Mouse (Mus musculus): ENCODE measurements at regions not wholly inside any gene's neighbourhood (a gene's known extent, or its start where the extent isn't known, plus 50 kb on each side); places are given as distances from the start of the nearest gene placed in this dataset.

DNA sequence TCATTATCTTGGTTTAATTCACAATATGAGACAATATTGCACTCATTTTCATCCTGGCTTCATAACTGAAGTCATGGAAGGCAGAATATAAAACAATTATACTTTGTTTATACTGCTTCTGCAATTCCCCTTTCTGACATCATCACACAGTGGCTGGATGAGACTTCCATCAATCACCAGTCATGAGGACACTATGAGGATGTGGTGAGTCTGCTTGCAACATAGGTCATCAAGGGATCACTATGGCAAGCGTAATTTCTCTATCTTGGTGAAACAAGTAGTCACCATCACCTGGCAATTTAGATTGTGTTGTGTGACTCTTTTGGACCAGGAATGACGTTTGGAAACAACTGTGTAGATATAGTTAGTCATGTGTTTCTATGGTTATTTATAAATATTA is 134.6 kb downstream of the Hao1 start:
- ATAC-seq (replicated peaks; ENCODE audit: poor library complexity, severe bottlenecking), result peak; percentile 90

GRCm38 (mm10) chr2:134399564-134399963 is 154.6 kb downstream of the Hao1 start:
- no peak for ATAC-seq (replicated peaks; ENCODE audit: poor library complexity, severe bottlenecking)

DNA sequence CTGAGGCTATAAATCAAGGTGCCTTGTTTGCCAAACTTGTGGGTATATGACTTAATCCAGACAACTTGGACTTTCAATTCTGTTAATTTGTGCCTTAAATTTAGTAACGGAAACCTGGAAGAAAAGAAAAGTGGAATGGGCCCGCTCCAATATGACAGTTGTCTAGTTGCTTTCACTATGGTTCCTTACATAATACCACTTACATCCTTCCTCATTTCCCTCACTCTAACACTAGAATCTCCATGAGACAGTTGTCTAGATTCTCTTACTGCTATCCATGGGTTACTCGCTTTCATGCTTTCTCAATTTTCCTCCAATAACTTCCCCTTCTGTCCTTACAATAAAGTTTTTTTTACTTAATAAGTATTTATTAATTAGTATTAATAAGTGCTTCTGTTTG is 160.7 kb downstream of the Hao1 start:
- peak; percentile 99 for ATAC-seq (replicated peaks; ENCODE audit: poor library complexity, severe bottlenecking)

GRCm38 (mm10) chr2:134375116-134375515 is 179.1 kb downstream of the Hao1 start:
- ATAC-seq (replicated peaks; ENCODE audit: poor library complexity, severe bottlenecking), result no peak

DNA sequence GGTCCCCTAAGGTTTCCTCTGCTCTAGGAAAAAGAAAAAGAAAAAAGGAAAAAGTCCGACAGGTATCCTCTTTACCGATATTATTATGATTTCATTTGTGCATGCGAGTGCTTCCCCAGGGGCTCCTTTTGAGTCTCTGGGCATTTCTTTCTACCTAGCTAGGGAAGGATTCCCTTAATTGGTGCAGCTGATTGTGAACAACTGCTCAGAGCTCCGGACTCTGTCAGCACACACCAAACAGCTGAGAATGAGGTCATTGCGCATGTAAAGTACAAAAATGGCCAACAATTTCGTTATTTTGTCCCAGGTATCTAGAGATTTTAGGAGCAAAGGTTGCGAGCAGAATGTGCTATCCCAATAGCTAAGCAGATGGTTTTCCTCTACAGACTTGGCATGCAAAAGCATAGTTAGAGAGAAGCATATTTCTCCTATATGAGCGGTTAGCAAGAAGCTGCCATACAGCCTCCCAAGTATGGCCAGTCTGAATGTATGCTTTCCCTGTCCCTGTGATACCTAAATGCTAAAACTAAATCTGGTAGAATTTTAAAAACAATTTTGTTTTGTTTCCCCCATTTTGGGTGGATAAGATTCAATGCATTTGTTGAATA is 203.2 kb downstream of the Hao1 start:
- ATAC-seq (replicated peaks; ENCODE audit: poor library complexity, severe bottlenecking), result no peak

GRCm38 (mm10) chr2:134350442-134350841 is 203.7 kb downstream of the Hao1 start:
- no peak for ATAC-seq (replicated peaks; ENCODE audit: poor library complexity, severe bottlenecking)

- no peak; the same call in 1 of the 2 replicates for ATAC-seq (replicated peaks; ENCODE audit: poor library complexity, severe bottlenecking)
Observed at GRCm38 (mm10) chr2:134342515-134343140, 211.5 kb downstream of the Hao1 start.

DNA sequence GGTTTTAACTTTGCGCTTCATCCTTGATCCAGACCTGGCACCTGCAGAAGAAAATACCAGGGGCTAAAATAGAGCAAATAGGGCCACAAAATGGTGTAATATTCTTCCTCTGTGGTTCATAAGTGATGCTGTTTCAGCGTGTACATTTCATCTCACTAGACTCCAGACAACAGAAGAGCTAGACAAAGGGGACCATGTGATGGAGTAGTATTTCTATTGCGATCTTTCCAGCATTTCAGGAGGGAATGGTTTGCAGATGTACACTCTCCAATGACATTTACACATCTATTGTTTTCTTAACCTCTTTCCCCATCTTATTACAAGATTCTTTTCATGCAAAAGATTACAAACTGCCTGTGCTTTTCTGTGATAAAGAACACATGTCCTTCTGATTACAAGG is 246.1 kb downstream of the Hao1 start:
- no peak for ATAC-seq (replicated peaks; ENCODE audit: poor library complexity, severe bottlenecking)

- ATAC-seq (replicated peaks; ENCODE audit: poor library complexity, severe bottlenecking), result no peak
Observed at GRCm38 (mm10) chr2:134290126-134290691, 264.0 kb downstream of the Hao1 start.

DNA sequence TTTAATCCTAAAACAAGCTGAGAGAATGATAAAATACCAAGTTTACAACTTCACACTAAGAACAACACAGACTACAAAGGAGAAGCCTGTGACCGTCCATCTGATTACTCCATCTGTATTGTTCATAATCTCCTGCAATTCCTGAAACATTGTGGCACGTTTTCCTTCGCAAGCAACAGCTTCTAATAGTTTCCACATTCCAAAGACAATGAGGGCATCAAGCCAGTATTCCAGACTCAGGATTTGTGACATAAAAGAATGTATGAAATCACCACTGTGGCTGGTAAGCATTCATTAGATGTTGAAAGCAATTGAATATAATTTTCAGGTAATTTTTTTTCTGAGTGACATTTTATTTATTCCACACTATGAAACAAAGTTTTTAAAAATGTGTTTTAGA is 278.3 kb downstream of the Hao1 start:
- no peak for ATAC-seq (replicated peaks; ENCODE audit: poor library complexity, severe bottlenecking)

GRCm38 (mm10) chr2:134268466-134268865 is 285.7 kb downstream of the Hao1 start:
- no peak for ATAC-seq (replicated peaks; ENCODE audit: poor library complexity, severe bottlenecking)

All from granulocyte monocyte progenitor cell, adult 5-6 weeks (primary cell).